Mouse (Mus musculus) liver, adult 2 months (tissue): ENCODE results near the gene 1110008P14Rik. TPM values are rescaled to one million over a fixed set of nuclear protein-coding genes. Genes with fewer than 3 reads are reported as not detected.
A peak's percentile ranks its signal among the peaks of the same experiment; 100 is the strongest.

Experiments used
- DNase-seq: peaks from one replicate; pipeline ENCODE4 v3.0.0-alpha.2; 2011; ENCODE audit warnings: low read depth, low spot score; ENCODE audit errors: extremely low read depth
- H3K27ac ChIP-seq: fragments of 200-500 bp; replicated peaks from 2 replicates; pipeline ENCODE4 v1.5.1; 2012; ENCODE audit warnings: low read depth, mild to moderate bottlenecking, control low read depth, inconsistent platforms, low read length; ENCODE audit not compliant: insufficient read depth
- H3K27me3 ChIP-seq: fragments of 200-500 bp; 2 replicates; pipeline ENCODE4 v1.6.1; 2012; ENCODE audit warnings: mild to moderate bottlenecking, moderate library complexity, low read length, inconsistent platforms; ENCODE audit not compliant: control insufficient read depth, insufficient read depth
- H3K36me3 ChIP-seq: fragments of 200-500 bp; 2 replicates; pipeline ENCODE4 v1.6.1; 2012; ENCODE audit warnings: low read length, inconsistent platforms; ENCODE audit not compliant: control insufficient read depth, insufficient read depth
- H3K4me1 ChIP-seq: fragments of 200-500 bp; 2 replicates; pipeline ENCODE4 v1.6.1; 2011; ENCODE audit warnings: low read length; ENCODE audit not compliant: control insufficient read depth, insufficient read depth
- H3K4me3 ChIP-seq: fragments of 200-500 bp; 2 replicates; pipeline ENCODE4 v1.5.1; 2011; ENCODE audit warnings: low read depth, mild to moderate bottlenecking, control low read depth, low read length, moderate library complexity; ENCODE audit not compliant: insufficient read depth
- H3K79me2 ChIP-seq: fragments of 200-500 bp; 2 replicates; pipeline ENCODE4 v1.6.1; 2012; ENCODE audit warnings: inconsistent platforms, mild to moderate bottlenecking, low read length, moderate library complexity; ENCODE audit not compliant: control insufficient read depth, insufficient read depth
- H3K9ac ChIP-seq: fragments of 200-500 bp; 2 replicates; pipeline ENCODE4 v1.6.1; 2012; ENCODE audit warnings: low read depth, mild to moderate bottlenecking, control low read depth, inconsistent platforms, low read length
- CTCF ChIP-seq: fragments of 200-500 bp; IDR thresholded peaks from 2 replicates; pipeline ENCODE4 v1.5.1; 2011; ENCODE audit warnings: low read depth, low read length, control low read depth
- POLR2A ChIP-seq: fragments of 200-500 bp; IDR thresholded peaks from 2 replicates; pipeline ENCODE4 v1.6.1; 2011; ENCODE audit warnings: low read length, control low read depth; ENCODE audit not compliant: insufficient read depth; ENCODE audit errors: extremely low read depth
- WGBS: fragments of 180-500 bp; shearing (Covaris S2); methylation state at CpG from one replicate; pipeline ENCODE4 v1.1.7; 2018; 5-methylcytosine and 5-hydroxymethylcytosine counted together
- polyA plus RNA-seq: library from polyadenylated mRNA; depleted of rRNA; stranded (reverse); fragments of >200 nt; gene quantifications from 2 replicates; pipeline ENCODE4 v1.2.3, GENCODE M21; 2012
- total RNA-seq: library from RNA; depleted of rRNA; stranded (reverse); fragments of >200 nt; gene quantifications from 2 replicates; pipeline ENCODE4 v1.2.3, GENCODE M21; 2014

Gene 1110008P14Rik
- total and polyA plus RNA-seq, 2 experiments, result 32.5 to 103 TPM

- Histone ChIP-seq H3K79me2 (peaks cover 20% of the 10 kb centered on the region), H3K27me3 (no peaks in the 10 kb centered on the region), H3K9ac (no peak overlapping the region), H3K36me3 (peaks cover 5% of the 10 kb centered on the region), H3K4me1 (peaks cover 17% of the 10 kb centered on the region), H3K27ac (0 out of 2 replicates have a peak overlapping the region, but pooled peaks have one; percentile 4), H3K4me3 (no peak overlapping the region)
- 97% methylated on average over 1 of the region's 1 CpGs for WGBS
- no peak for DNase-seq
- no peak for TF ChIP-seq POLR2A
- no peak for TF ChIP-seq CTCF
These were observed 44.4 kb upstream of the 1110008P14Rik start for GRCm38 (mm10) chr2:32426141-32426540.

- Histone ChIP-seq H3K27me3 (no peaks in the 10 kb centered on the region), H3K4me1 (peaks cover 17% of the 10 kb centered on the region), H3K36me3 (peaks cover 11% of the 10 kb centered on the region), H3K79me2 (peaks cover 18% of the 10 kb centered on the region), H3K9ac (no peak overlapping the region), H3K4me3 (no peak overlapping the region), H3K27ac (peak overlapping the region; percentile 86)
- no peak for DNase-seq
- 88% methylated on average over 5 of the region's 5 CpGs for WGBS
- no peak for TF ChIP-seq CTCF
- TF ChIP-seq POLR2A, result no peak
These were observed 43.8 kb upstream of the 1110008P14Rik start for GRCm38 (mm10) chr2:32425568-32425967.

- no peaks in the 10 kb centered on the region for H3K27me3 ChIP-seq
- 20% methylated on average over 3 of the region's 3 CpGs for WGBS
- peaks cover 17% of the 10 kb centered on the region for H3K4me1 ChIP-seq
- H3K79me2 ChIP-seq, result peaks cover 14% of the 10 kb centered on the region
- peak overlapping the region; percentile 86 for H3K27ac ChIP-seq
- TF ChIP-seq POLR2A, result no peak
- TF ChIP-seq CTCF, result no peak
- DNase-seq, result peak; percentile 79
- no peak overlapping the region for H3K4me3 ChIP-seq
- peaks cover 14% of the 10 kb centered on the region for H3K36me3 ChIP-seq
- H3K9ac ChIP-seq, result peak overlapping the region; percentile 42
These were observed 43.1 kb upstream of the 1110008P14Rik start for GRCm38 (mm10) chr2:32424796-32425195.

GRCm38 (mm10) chr2:32423481-32424331 lies 42.0 kb upstream of the 1110008P14Rik start:
- WGBS, result 1% methylated on average over 14 of the region's 14 CpGs
- H3K4me3 ChIP-seq, result peak overlapping the region; percentile 61
- H3K4me1 ChIP-seq, result peaks cover 20% of the 10 kb centered on the region
- TF ChIP-seq POLR2A (peak; percentile 93), CTCF (no peak)
- peak overlapping the region; percentile 86 for H3K27ac ChIP-seq
- H3K27me3 ChIP-seq, result no peaks in the 10 kb centered on the region
- peaks cover 22% of the 10 kb centered on the region for H3K36me3 ChIP-seq
- DNase-seq, result peak; percentile 100
- peaks cover 7% of the 10 kb centered on the region; the same call in 1 of the 2 replicates for H3K79me2 ChIP-seq
- H3K9ac ChIP-seq, result peak overlapping the region; percentile 78

- H3K27ac ChIP-seq, result peak overlapping the region; percentile 86
- WGBS, result 30% methylated on average over 6 of the region's 6 CpGs
- H3K4me1 ChIP-seq, result peaks cover 30% of the 10 kb centered on the region
- peak overlapping the region; percentile 78 for H3K9ac ChIP-seq
- DNase-seq, result peak; percentile 81
- H3K36me3 ChIP-seq, result peaks cover 36% of the 10 kb centered on the region
- peak overlapping the region; percentile 61 for H3K4me3 ChIP-seq
- no peaks in the 10 kb centered on the region for H3K27me3 ChIP-seq
- TF ChIP-seq CTCF (no peak), POLR2A (0 out of 2 replicates have a peak, but pooled peaks have one; percentile 7)
- H3K79me2 ChIP-seq, result peaks cover 5% of the 10 kb centered on the region; the same call in 1 of the 2 replicates
These were observed 40.1 kb upstream of the 1110008P14Rik start for GRCm38 (mm10) chr2:32421851-32422251.
